In genomic region chr9:121247956-121248775, GRCm38 (mm10) we compare ENCODE assay signal across 9 mouse cellular contexts. TPM values are rescaled to one million over a fixed set of nuclear protein-coding genes. Genes with fewer than 3 reads are reported as not detected.
A peak's percentile ranks its signal among the peaks of the same experiment; 100 is the strongest.
DNase-seq lines count a peak whose midpoint lies in the region; ATAC-seq and TF ChIP-seq lines count a peak whose summit lies in the region.
"Had no signal": no experiment of that assay in that cellular context is flagged by ENCODE, and none has a peak within 500 bp of the region (broad histone marks: within the 10 kb centered on the region; RNA-seq: fewer than 3 reads in every experiment).

No protein-coding gene starts in this region.

- no peak overlapping the region for H3K9ac ChIP-seq in heart, embryonic 11.5 days (ENCODE audit: low read depth, low read length)
- no peak overlapping the region for H3K9ac ChIP-seq in lung, embryonic 16.5 days (ENCODE audit: low read length)
- H3K9ac ChIP-seq: heart, embryonic 15.5 days had no signal

- H3K27me3 ChIP-seq in E14TG2a.4 (ENCODE audit: insufficient read depth, low read length) = no peaks in the 10 kb centered on the region; the same call in 1 of the 2 replicates
- no peaks in the 10 kb centered on the region for H3K27me3 ChIP-seq in heart, embryonic 11.5 days (ENCODE audit: control insufficient read depth, insufficient read depth, low read length)
- H3K27me3 ChIP-seq in lung, embryonic 16.5 days (ENCODE audit: control insufficient read depth, insufficient read depth, low read depth, low read length) = no peaks in the 10 kb centered on the region
- H3K27me3 ChIP-seq: heart, embryonic 15.5 days had no signal

- ATAC-seq in heart, embryonic 11.5 days (replicated peaks; ENCODE audit: insufficient number of reproducible peaks, low FRiP score, low TSS enrichment) = 0 out of 2 replicates have a peak, but pooled peaks have one; percentile 14
- ATAC-seq in lung, embryonic 16.5 days (ENCODE audit: low read depth) = peak; percentile 54; the same call in 1 of the 2 replicates

- DNase-seq in adrenal gland, postnatal 4 days (ENCODE audit: low spot score in 2 of 2) = peak; percentile 56 to 81
- DNase-seq in layer of hippocampus, adult 18-20 months (ENCODE audit: low spot score in 2 of 2) = peak; percentile 65 to 90
- DNase-seq in retina, postnatal 7 days (ENCODE audit: low read depth, low spot score) = peak; percentile 75
- peak; percentile 94 for DNase-seq in thymus, postnatal 4 days

- 0 out of 2 replicates have a peak, but pooled peaks cover 4% of the 10 kb centered on the region for H3K36me3 ChIP-seq in E14TG2a.4 (ENCODE audit: insufficient read depth, low read length)
- H3K36me3 ChIP-seq in heart, embryonic 11.5 days (ENCODE audit: control insufficient read depth, insufficient read depth, low read length) = no peaks in the 10 kb centered on the region
- H3K36me3 ChIP-seq in lung, embryonic 16.5 days (ENCODE audit: control insufficient read depth, insufficient read depth, low read length) = no peaks in the 10 kb centered on the region
- H3K36me3 ChIP-seq: heart, embryonic 15.5 days had no signal

- H3K4me1 ChIP-seq in E14TG2a.4 (replicated peaks; ENCODE audit: low read depth, low read length) = peaks cover 8% of the 10 kb centered on the region; the same call in 1 of the 2 replicates
- no peaks in the 10 kb centered on the region for H3K4me1 ChIP-seq in embryonic fibroblast, embryonic 13.5 days (ENCODE audit: control insufficient read depth, insufficient read depth, low read length)
- no peaks in the 10 kb centered on the region for H3K4me1 ChIP-seq in heart, embryonic 11.5 days (ENCODE audit: control insufficient read depth, insufficient read depth, low read length)
- H3K4me1 ChIP-seq in lung, embryonic 16.5 days (replicated peaks; ENCODE audit: control insufficient read depth, insufficient read depth, low read length) = no peaks in the 10 kb centered on the region
- H3K4me1 ChIP-seq: heart, embryonic 15.5 days had no signal

- H3K4me2 ChIP-seq in heart, embryonic 11.5 days = no peak overlapping the region
- H3K4me2 ChIP-seq in lung, embryonic 16.5 days (ENCODE audit: low read depth, low read length) = no peak overlapping the region
- H3K4me2 ChIP-seq: heart, embryonic 15.5 days had no signal

- peak; percentile 64 for TF ChIP-seq CTCF in E14TG2a.4 (conservative IDR thresholded peaks at IDR 0.05; ENCODE audit: low read length)
- TF ChIP-seq CTCF in embryonic fibroblast, embryonic 13.5 days (IDR thresholded peaks at IDR 0.05; ENCODE audit: borderline replicate concordance, insufficient read depth, low read length) = peak; percentile 56; the same call in 1 of the 2 replicates

- no peaks in the 10 kb centered on the region for H3K9me3 ChIP-seq in E14TG2a.4 (ENCODE audit: low read length)
- no peaks in the 10 kb centered on the region for H3K9me3 ChIP-seq in heart, embryonic 11.5 days (replicated peaks; ENCODE audit: control insufficient read depth, low read length)
- H3K9me3 ChIP-seq in lung, embryonic 16.5 days (ENCODE audit: control insufficient read depth, low read length) = no peaks in the 10 kb centered on the region
- H3K9me3 ChIP-seq: heart, embryonic 15.5 days had no signal

- TF ChIP-seq POLR2A in embryonic fibroblast, embryonic 13.5 days (IDR thresholded peaks at IDR 0.05; ENCODE audit: low read depth, low read length) = no peak

- H3K4me3 ChIP-seq in E14TG2a.4 (replicated peaks; ENCODE audit: low read length) = no peak overlapping the region
- no peak overlapping the region for H3K4me3 ChIP-seq in embryonic fibroblast, embryonic 13.5 days (ENCODE audit: insufficient read depth, low read length)
- no peak overlapping the region for H3K4me3 ChIP-seq in heart, embryonic 11.5 days (ENCODE audit: low read depth, low read length)
- H3K4me3 ChIP-seq in lung, embryonic 16.5 days (ENCODE audit: low read length) = no peak overlapping the region
- H3K4me3 ChIP-seq: heart, embryonic 15.5 days had no signal

- 58% methylated on average over 12 of the region's 12 CpGs for WGBS in heart, embryonic 11.5 days (ENCODE audit: insufficient replicate concordance)
- WGBS in lung, embryonic 16.5 days = 57% methylated on average over 12 of the region's 12 CpGs

- no peak overlapping the region for H3K27ac ChIP-seq in embryonic fibroblast, embryonic 13.5 days (ENCODE audit: insufficient read depth, low read length)
- H3K27ac ChIP-seq in heart, embryonic 11.5 days (ENCODE audit: low read depth, low read length) = no peak overlapping the region
- H3K27ac ChIP-seq in lung, embryonic 16.5 days (ENCODE audit: low read length) = no peak overlapping the region
- H3K27ac ChIP-seq: heart, embryonic 15.5 days had no signal

RNA-seq across cellular contexts. Expression of gene Ulk4, which starts 28.8 kb away (rescaled TPM):
- total RNA-seq in adrenal gland, postnatal 4 days (2021) = 1 to 10 TPM; 5.3 to 5.7 TPM
- polyA plus RNA-seq in embryonic fibroblast, embryonic 13.5 days (2011; ENCODE audit: insufficient read length, low read depth, missing spikeins) = 2.5 and 4.6 TPM in 2 replicates
- polyA plus RNA-seq in heart, embryonic 11.5 days (2014; fragmentation: Nextera tagmentation; extraction: Ambion mirVana) = 101 and 106 TPM in 2 replicates
- 1 to 10 TPM; 7.7 to 8.3 TPM for total RNA-seq in layer of hippocampus, adult 18-20 months (2021)
- polyA plus RNA-seq in lung, embryonic 16.5 days (2015; fragmentation: Nextera tagmentation; extraction: Ambion mirVana) = 147 and 155 TPM in 2 replicates

RNA-seq across cellular contexts. Expression of gene Trak1, which starts 49.1 kb away (rescaled TPM):
- 10 to 100 TPM; 76.0 to 83.4 TPM for total RNA-seq in adrenal gland, postnatal 4 days (2021)
- 38.4 and 41.5 TPM in 2 replicates for polyA plus RNA-seq in embryonic fibroblast, embryonic 13.5 days (2011; ENCODE audit: insufficient read length, low read depth, missing spikeins)
- 21.3 and 27.2 TPM in 2 replicates for polyA plus RNA-seq in heart, embryonic 11.5 days (2014; fragmentation: Nextera tagmentation; extraction: Ambion mirVana)
- total RNA-seq in layer of hippocampus, adult 18-20 months (2021) = 100 to 1,000 TPM; 228 to 237 TPM
- polyA plus RNA-seq in lung, embryonic 16.5 days (2015; fragmentation: Nextera tagmentation; extraction: Ambion mirVana) = 27.1 and 29.2 TPM in 2 replicates

Comparison
In these comparisons a context has a peak if more than half of its experiments do, and no peak if none do; other contexts are left out.
1. RNA of gene Ulk4, which starts 28.8 kb away (polyA plus RNA-seq): 147 to 155 TPM in lung, embryonic 16.5 days and 101 to 106 TPM in heart, embryonic 11.5 days; 2.5 to 4.6 TPM in embryonic fibroblast, embryonic 13.5 days; every median in the first group is over 10 times any median in the second.
2. Peak in every context shown above with its lines, with median percentiles within 50 percentile points of each other: DNase-seq.